ENCODE assay signal across 10 mouse cellular contexts in the genomic region with DNA sequence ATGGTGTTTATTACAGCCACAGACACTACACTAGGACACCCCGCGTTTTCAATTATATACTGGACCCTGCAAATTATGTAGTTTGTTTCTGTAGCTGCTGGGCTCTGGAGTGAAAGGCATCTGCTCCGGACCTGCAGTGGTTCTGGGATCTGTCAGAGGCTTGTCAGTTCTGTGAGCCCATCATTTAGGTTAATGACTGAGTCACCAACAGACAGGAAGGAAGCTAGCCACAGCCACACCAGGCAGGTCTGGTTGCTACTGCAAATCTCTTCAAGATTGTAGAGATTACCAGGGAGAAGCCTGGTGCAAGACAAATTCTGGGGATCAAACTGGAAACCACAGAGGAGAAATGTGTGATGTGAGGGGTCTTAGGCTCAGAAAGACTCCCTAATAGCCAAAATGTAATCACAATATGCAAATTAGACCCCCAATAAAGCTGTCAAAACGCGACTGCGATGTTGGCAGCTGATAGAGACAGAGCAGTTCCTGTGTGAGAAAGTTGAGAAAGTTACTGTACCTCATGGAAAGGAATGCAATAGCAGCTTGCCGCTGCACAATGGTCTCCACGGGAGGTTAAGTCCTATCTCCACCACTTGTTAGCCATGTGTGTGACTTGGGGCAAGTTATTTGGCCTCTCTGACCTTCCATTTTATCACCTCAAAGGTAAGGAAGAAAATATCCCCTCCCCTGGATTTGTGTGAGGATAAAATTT. TPM values are rescaled to one million over a fixed set of nuclear protein-coding genes. Genes with fewer than 3 reads are reported as not detected.
A peak's percentile ranks its signal among the peaks of the same experiment; 100 is the strongest.
DNase-seq lines count a peak whose midpoint lies in the region; ATAC-seq lines count a peak whose summit lies in the region.
"Had no signal": no experiment of that assay in that cellular context is flagged by ENCODE, and none has a peak within 500 bp of the region (broad histone marks: within the 10 kb centered on the region; RNA-seq: fewer than 3 reads in every experiment).

No protein-coding gene starts in this region.

- no peak for ATAC-seq in heart, embryonic 12.5 days (ENCODE audit: insufficient number of reproducible peaks, low FRiP score)
- ATAC-seq in neural tube, embryonic 13.5 days (ENCODE audit: low read depth), result no peak
- no peak for ATAC-seq in neural tube, embryonic 15.5 days (ENCODE audit: low FRiP score)

- H3K4me2 ChIP-seq in heart, embryonic 12.5 days, result peak overlapping the region; percentile 25; the same call in 1 of the 2 replicates
- H3K4me2 ChIP-seq in neural tube, embryonic 13.5 days, result no peak overlapping the region
- no peak overlapping the region for H3K4me2 ChIP-seq in neural tube, embryonic 15.5 days

- no peak overlapping the region for H3K9ac ChIP-seq in heart, embryonic 12.5 days
- H3K9ac ChIP-seq in neural tube, embryonic 13.5 days, result no peak overlapping the region
- H3K9ac ChIP-seq in neural tube, embryonic 15.5 days (replicated peaks), result no peak overlapping the region

- no peaks in the 10 kb centered on the region for H3K9me3 ChIP-seq in heart, embryonic 12.5 days (replicated peaks)
- no peaks in the 10 kb centered on the region for H3K9me3 ChIP-seq in neural tube, embryonic 13.5 days
- no peaks in the 10 kb centered on the region for H3K9me3 ChIP-seq in neural tube, embryonic 15.5 days (replicated peaks)
- no peaks in the 10 kb centered on the region for H3K9me3 ChIP-seq in limb, embryonic 10.5 days (replicated peaks)

- peak overlapping the region; percentile 84 for H3K27ac ChIP-seq in heart, embryonic 12.5 days (ENCODE audit: poor library complexity, severe bottlenecking)
- H3K27ac ChIP-seq in neural tube, embryonic 13.5 days (replicated peaks), result 0 out of 2 replicates have a peak overlapping the region, but pooled peaks have one; percentile 49
- H3K27ac ChIP-seq in neural tube, embryonic 15.5 days (replicated peaks), result no peak overlapping the region
- peak overlapping the region; percentile 90 for H3K27ac ChIP-seq in limb, embryonic 10.5 days

- H3K4me3 ChIP-seq in heart, embryonic 12.5 days, result no peak overlapping the region
- no peak overlapping the region for H3K4me3 ChIP-seq in neural tube, embryonic 13.5 days
- H3K4me3 ChIP-seq in neural tube, embryonic 15.5 days (replicated peaks), result no peak overlapping the region
- peak overlapping the region; percentile 15; the same call in 1 of the 2 replicates for H3K4me3 ChIP-seq in limb, embryonic 10.5 days

- no peaks in the 10 kb centered on the region for H3K27me3 ChIP-seq in heart, embryonic 12.5 days (replicated peaks)
- H3K27me3 ChIP-seq in neural tube, embryonic 13.5 days, result no peaks in the 10 kb centered on the region
- no peaks in the 10 kb centered on the region for H3K27me3 ChIP-seq in neural tube, embryonic 15.5 days (replicated peaks)
- no peaks in the 10 kb centered on the region for H3K27me3 ChIP-seq in limb, embryonic 10.5 days (ENCODE audit: low read depth, poor library complexity, severe bottlenecking)

- no peak for DNase-seq in heart, adult 11 months
- DNase-seq in limb, embryonic 10.5 days (ENCODE audit: low spot score), result peak; percentile 44
- DNase-seq in spleen, postnatal 36 days (ENCODE audit: low spot score in 2 of 2), result no peak
- no peak for DNase-seq in left cerebral cortex, adult 11 months (ENCODE audit: low spot score)
- DNase-seq in gastrocnemius, postnatal 36 days, result no peak
- DNase-seq: thymus, postnatal 25 days had no signal

- intact Hi-C loops in gastrocnemius, postnatal 36 days (cut with DNase I), result loop anchor here (5.0 kb wide), 2 partner anchors 57 to 107 kb away; a partner anchor contains a TSS

- H3K4me1 ChIP-seq in heart, embryonic 12.5 days (replicated peaks), result peaks cover 51% of the 10 kb centered on the region
- peaks cover 43% of the 10 kb centered on the region for H3K4me1 ChIP-seq in neural tube, embryonic 13.5 days (replicated peaks)
- H3K4me1 ChIP-seq in neural tube, embryonic 15.5 days, result peaks cover 15% of the 10 kb centered on the region; the same call in 1 of the 2 replicates
- H3K4me1 ChIP-seq in limb, embryonic 10.5 days, result peaks cover 72% of the 10 kb centered on the region

- WGBS in heart, embryonic 12.5 days, result 16% methylated on average over 8 of the region's 8 CpGs
- WGBS in neural tube, embryonic 13.5 days, result 27% methylated on average over 8 of the region's 8 CpGs
- 30% methylated on average over 8 of the region's 8 CpGs for WGBS in neural tube, embryonic 15.5 days
- WGBS in limb, embryonic 10.5 days, result 9% methylated on average over 8 of the region's 8 CpGs

- no peaks in the 10 kb centered on the region for H3K36me3 ChIP-seq in heart, embryonic 12.5 days
- H3K36me3 ChIP-seq in neural tube, embryonic 13.5 days, result no peaks in the 10 kb centered on the region
- no peaks in the 10 kb centered on the region for H3K36me3 ChIP-seq in neural tube, embryonic 15.5 days
- no peaks in the 10 kb centered on the region for H3K36me3 ChIP-seq in limb, embryonic 10.5 days

RNA-seq across cellular contexts. Expression of a gene that starts 22.1 kb away (rescaled TPM):
- 46.6 and 46.8 TPM in 2 replicates for polyA plus RNA-seq in heart, embryonic 12.5 days (2016; fragmentation: Nextera tagmentation; extraction: Ambion mirVana)
- polyA plus RNA-seq in neural tube, embryonic 13.5 days (2015; fragmentation: Nextera tagmentation; extraction: Ambion mirVana), result 43.2 and 46.8 TPM in 2 replicates
- polyA plus RNA-seq in neural tube, embryonic 15.5 days (2015; fragmentation: Nextera tagmentation; extraction: Ambion mirVana), result 42.6 and 46.8 TPM in 2 replicates
- polyA plus RNA-seq in limb, embryonic 10.5 days (2016; fragmentation: Nextera tagmentation; extraction: Ambion mirVana), result 68.2 and 71.3 TPM in 2 replicates
- total RNA-seq in gastrocnemius, postnatal 36 days (2021), result 10 to 100 TPM; 35.5 to 39.9 TPM

RNA-seq across cellular contexts. Expression of a gene that starts 33.2 kb away (rescaled TPM):
- polyA plus RNA-seq in heart, embryonic 12.5 days (2016; fragmentation: Nextera tagmentation; extraction: Ambion mirVana), result 1.1 and 1.4 TPM in 2 replicates
- polyA plus RNA-seq in neural tube, embryonic 13.5 days (2015; fragmentation: Nextera tagmentation; extraction: Ambion mirVana), result 4.0 and 4.1 TPM in 2 replicates
- 4.0 and 6.3 TPM in 2 replicates for polyA plus RNA-seq in neural tube, embryonic 15.5 days (2015; fragmentation: Nextera tagmentation; extraction: Ambion mirVana)
- polyA plus RNA-seq in limb, embryonic 10.5 days (2016; fragmentation: Nextera tagmentation; extraction: Ambion mirVana), result 1.5 and 5.6 TPM in 2 replicates
- total RNA-seq in gastrocnemius, postnatal 36 days (2021), result not detected
- total RNA-seq: heart, adult 18-20 months had no signal

RNA-seq across cellular contexts. Expression of a gene that starts 49.1 kb away (rescaled TPM):
- polyA plus RNA-seq in heart, embryonic 12.5 days (2016; fragmentation: Nextera tagmentation; extraction: Ambion mirVana), result 11.0 and 12.1 TPM in 2 replicates
- 23.1 and 25.3 TPM in 2 replicates for polyA plus RNA-seq in neural tube, embryonic 13.5 days (2015; fragmentation: Nextera tagmentation; extraction: Ambion mirVana)
- polyA plus RNA-seq in neural tube, embryonic 15.5 days (2015; fragmentation: Nextera tagmentation; extraction: Ambion mirVana), result 23.3 and 28.8 TPM in 2 replicates
- 11.9 and 13.6 TPM in 2 replicates for polyA plus RNA-seq in limb, embryonic 10.5 days (2016; fragmentation: Nextera tagmentation; extraction: Ambion mirVana)
- total RNA-seq in gastrocnemius, postnatal 36 days (2021), result 10 to 100 TPM; 52.7 to 60.2 TPM

RNA-seq across cellular contexts. Expression of a gene that starts 56.8 kb away (rescaled TPM):
- 66.1 and 67.6 TPM in 2 replicates for polyA plus RNA-seq in heart, embryonic 12.5 days (2016; fragmentation: Nextera tagmentation; extraction: Ambion mirVana)
- 36.5 and 40.7 TPM in 2 replicates for polyA plus RNA-seq in neural tube, embryonic 13.5 days (2015; fragmentation: Nextera tagmentation; extraction: Ambion mirVana)
- polyA plus RNA-seq in neural tube, embryonic 15.5 days (2015; fragmentation: Nextera tagmentation; extraction: Ambion mirVana), result 36.9 and 37.9 TPM in 2 replicates
- polyA plus RNA-seq in limb, embryonic 10.5 days (2016; fragmentation: Nextera tagmentation; extraction: Ambion mirVana), result 40.6 and 44.3 TPM in 2 replicates
- total RNA-seq in gastrocnemius, postnatal 36 days (2021), result 1 to 10 TPM; 5.7 to 6.0 TPM
